8 mouse cellular contexts compared by ENCODE assay signal in the genomic region with DNA sequence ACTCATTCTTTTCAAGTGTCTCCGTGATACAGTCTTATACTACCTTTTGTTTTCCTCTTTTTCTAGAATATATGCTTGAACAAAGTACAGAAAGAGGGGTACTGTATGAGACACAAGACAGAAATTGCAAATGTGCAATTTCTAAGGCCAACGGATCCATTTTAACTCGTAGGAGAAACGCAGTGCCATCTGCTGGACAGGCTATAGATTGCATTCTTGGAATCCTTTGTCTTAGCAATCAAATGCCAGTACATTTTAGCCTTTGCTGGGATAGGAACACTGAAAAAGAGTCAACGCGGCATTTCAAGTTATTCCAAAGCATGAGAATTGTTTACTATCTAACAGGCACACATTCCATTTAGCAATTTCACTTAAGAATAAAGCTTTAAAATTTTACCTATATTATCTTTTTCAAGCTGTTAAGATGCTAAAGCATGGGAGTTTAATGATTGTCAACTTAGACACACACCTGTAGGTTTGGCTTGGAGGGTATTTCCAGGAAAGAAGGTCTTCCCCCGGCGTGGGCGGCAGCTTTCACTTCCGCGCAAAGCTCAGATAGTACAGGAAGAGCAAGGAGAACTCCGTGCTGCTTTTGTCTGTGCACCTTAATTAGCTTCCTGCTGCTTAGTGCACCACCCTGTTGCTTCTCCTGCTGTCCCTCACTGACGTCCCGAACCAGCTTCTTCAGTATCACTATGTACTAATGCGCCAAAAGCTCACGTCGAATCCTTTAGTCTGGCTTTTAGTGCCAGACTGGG. TPM values are rescaled to one million over a fixed set of nuclear protein-coding genes. Genes with fewer than 3 reads are reported as not detected.
DNase-seq lines count a peak whose midpoint lies in the region; ATAC-seq lines count a peak whose summit lies in the region.

No protein-coding gene starts in this region.

- ATAC-seq in intestine, embryonic 15.5 days = peak; percentile 84
- peak; percentile 81 for ATAC-seq in midbrain, embryonic 11.5 days (ENCODE audit: low FRiP score)

- WGBS in intestine, embryonic 15.5 days = under 1% methylated on average over 17 of the region's 17 CpGs
- 4% methylated on average over 17 of the region's 17 CpGs for WGBS in limb, embryonic 10.5 days
- 3% methylated on average over 17 of the region's 17 CpGs for WGBS in midbrain, embryonic 11.5 days

- no peaks in the 10 kb centered on the region for H3K9me3 ChIP-seq in intestine, embryonic 15.5 days
- no peaks in the 10 kb centered on the region for H3K9me3 ChIP-seq in limb, embryonic 10.5 days (replicated peaks)
- no peaks in the 10 kb centered on the region for H3K9me3 ChIP-seq in midbrain, embryonic 11.5 days (ENCODE audit: control insufficient read depth, low read length)

- no peaks in the 10 kb centered on the region for H3K27me3 ChIP-seq in intestine, embryonic 15.5 days (replicated peaks)
- H3K27me3 ChIP-seq in limb, embryonic 10.5 days (ENCODE audit: low read depth, poor library complexity, severe bottlenecking) = no peaks in the 10 kb centered on the region
- H3K27me3 ChIP-seq in midbrain, embryonic 11.5 days (ENCODE audit: control insufficient read depth, insufficient read depth, low read length) = no peaks in the 10 kb centered on the region

- peak overlapping the region; percentile 64 for H3K4me2 ChIP-seq in intestine, embryonic 15.5 days (replicated peaks)
- peak overlapping the region; percentile 47 for H3K4me2 ChIP-seq in midbrain, embryonic 11.5 days

- intact Hi-C loops in gastrocnemius, postnatal 14 days (cut with DNase I; ENCODE audit: low total_unique reads) = no loop called here

- H3K4me1 ChIP-seq in intestine, embryonic 15.5 days (replicated peaks) = no peaks in the 10 kb centered on the region
- H3K4me1 ChIP-seq in limb, embryonic 10.5 days = no peaks in the 10 kb centered on the region
- no peaks in the 10 kb centered on the region for H3K4me1 ChIP-seq in midbrain, embryonic 11.5 days (ENCODE audit: control insufficient read depth, insufficient read depth, low read length)

- peak overlapping the region; percentile 28 for H3K9ac ChIP-seq in intestine, embryonic 15.5 days
- peak overlapping the region; percentile 55 for H3K9ac ChIP-seq in midbrain, embryonic 11.5 days (ENCODE audit: low read length)

- no peaks in the 10 kb centered on the region for H3K36me3 ChIP-seq in intestine, embryonic 15.5 days
- H3K36me3 ChIP-seq in limb, embryonic 10.5 days = no peaks in the 10 kb centered on the region
- H3K36me3 ChIP-seq in midbrain, embryonic 11.5 days (ENCODE audit: control insufficient read depth, insufficient read depth, low read length) = no peaks in the 10 kb centered on the region

- H3K27ac ChIP-seq in intestine, embryonic 15.5 days = no peak overlapping the region
- H3K27ac ChIP-seq in limb, embryonic 10.5 days = peak overlapping the region; percentile 82
- H3K27ac ChIP-seq in midbrain, embryonic 11.5 days (ENCODE audit: low read depth, low read length) = no peak overlapping the region

- peak; percentile 19 to 28 for DNase-seq in urinary bladder, adult 18-20 months (ENCODE audit: low spot score in 2 of 2)
- no peak for DNase-seq in urinary bladder, postnatal 10 days (ENCODE audit: low spot score)
- DNase-seq in cerebellum, postnatal 36 days = peak; percentile 37 to 59
- peak; percentile 50 for DNase-seq in gastrocnemius, postnatal 14 days
- DNase-seq in limb, embryonic 10.5 days (ENCODE audit: low spot score) = peak; percentile 74
- peak; percentile 95 for DNase-seq in midbrain, embryonic 11.5 days (ENCODE audit: low spot score, missing footprints)
- peak; percentile 7 to 8 for DNase-seq in right cerebral cortex, postnatal 36 days (ENCODE audit: low spot score in 2 of 2)

- peak overlapping the region; percentile 39 for H3K4me3 ChIP-seq in intestine, embryonic 15.5 days (replicated peaks)
- peak overlapping the region; percentile 52 for H3K4me3 ChIP-seq in limb, embryonic 10.5 days
- peak overlapping the region; percentile 25 for H3K4me3 ChIP-seq in midbrain, embryonic 11.5 days (ENCODE audit: low read depth, low read length)

RNA-seq across cellular contexts. Expression of gene Gm8251, which starts 19.8 kb away (rescaled TPM):
- total RNA-seq in gastrocnemius, postnatal 14 days (2021) = not detected
- polyA plus RNA-seq in intestine, embryonic 15.5 days (2015; fragmentation: Nextera tagmentation; extraction: Ambion mirVana) = 0.08 and 0.11 TPM in 2 replicates
- 0.03 and 0.11 TPM in 2 replicates for polyA plus RNA-seq in limb, embryonic 10.5 days (2016; fragmentation: Nextera tagmentation; extraction: Ambion mirVana)
- polyA plus RNA-seq in midbrain, embryonic 11.5 days (2014; fragmentation: Nextera tagmentation; extraction: Ambion mirVana) = 0.26 and 0.29 TPM in 2 replicates

RNA-seq across cellular contexts. Expression of gene Mettl21c, which starts 22.1 kb away (rescaled TPM):
- 10 to 100 TPM; 53.9 to 62.2 TPM for total RNA-seq in gastrocnemius, postnatal 14 days (2021)
- 0.42 and 0.49 TPM in 2 replicates for polyA plus RNA-seq in intestine, embryonic 15.5 days (2015; fragmentation: Nextera tagmentation; extraction: Ambion mirVana)
- 0.31 and 0.58 TPM in 2 replicates for polyA plus RNA-seq in limb, embryonic 10.5 days (2016; fragmentation: Nextera tagmentation; extraction: Ambion mirVana)
- polyA plus RNA-seq in midbrain, embryonic 11.5 days (2014; fragmentation: Nextera tagmentation; extraction: Ambion mirVana) = 0.43 and 0.68 TPM in 2 replicates
